Mouse (Mus musculus) olfactory bulb, adult 2 months (tissue): ENCODE measurements around the gene Cd163.

Source experiments
- CTCF ChIP-seq: fragments of 200-500 bp; IDR thresholded peaks from 2 replicates; pipeline ENCODE4 v1.5.1; 2012; ENCODE audit warnings: low read depth, mild to moderate bottlenecking, low read length, moderate library complexity; ENCODE audit not compliant: insufficient read depth
- POLR2A ChIP-seq: fragments of 200-500 bp; IDR thresholded peaks from 2 replicates; pipeline ENCODE4 v1.6.1; 2012; ENCODE audit warnings: mild to moderate bottlenecking, low read depth, low read length, moderate library complexity; ENCODE audit not compliant: insufficient read depth

GRCm38 (mm10) chr6:124345096-124345495, 40.6 kb downstream of the Cd163 start:
- TF ChIP-seq CTCF (no peak), POLR2A (no peak)
